Mouse (Mus musculus) megakaryocyte, embryonic 14.5 days (primary cell): ENCODE results near the gene Arpc5. TPM values are rescaled to one million over a fixed set of nuclear protein-coding genes. Genes with fewer than 3 reads are reported as not detected.

Experiments
- H3K27me3 ChIP-seq: replicated peaks from 2 replicates; pipeline ENCODE3; 2012; ENCODE audit warnings: inconsistent platforms
- H3K36me3 ChIP-seq: replicated peaks from 2 replicates; pipeline ENCODE3; 2012; ENCODE audit warnings: low read length, inconsistent platforms, mixed read lengths
- H3K4me1 ChIP-seq: 2 replicates; pipeline ENCODE4 v1.6.1; 2012; ENCODE audit warnings: inconsistent platforms
- H3K4me3 ChIP-seq: replicated peaks from 2 replicates; pipeline ENCODE3; 2012; ENCODE audit warnings: moderate library complexity, mild to moderate bottlenecking, inconsistent platforms
- H3K9me3 ChIP-seq: 2 replicates; pipeline ENCODE4 v1.6.1; 2012; ENCODE audit warnings: inconsistent platforms
- FLI1 ChIP-seq: IDR thresholded peaks from 2 replicates; pipeline ENCODE4 v1.6.1; 2012; ENCODE audit warnings: low read length, inconsistent platforms, mixed read lengths
- GATA1 ChIP-seq: IDR thresholded peaks from 3 replicates; pipeline ENCODE4 v1.6.1; 2012; ENCODE audit warnings: mixed read lengths, low read length, inconsistent platforms, borderline replicate concordance
- polyA plus RNA-seq: library from polyadenylated mRNA; stranded (reverse); fragments of >175 nt; gene quantifications from 2 replicates; pipeline ENCODE4 v1.2.3, GENCODE M21; 2012; ENCODE audit warnings: low replicate concordance; ENCODE audit not compliant: insufficient read depth

Gene Arpc5
- polyA plus RNA-seq, 1 experiment = 673 TPM

- H3K4me3 ChIP-seq = no peak overlapping the region
Measured at GRCm38 (mm10) chr1:152795688-152796255, 29.4 kb downstream of the Arpc5 start.

GRCm38 (mm10) chr1:152796683-152797263, 30.4 kb downstream of the Arpc5 start:
- peaks cover 34% of the 10 kb centered on the region for H3K4me1 ChIP-seq
- H3K9me3 ChIP-seq = peaks cover 4% of the 10 kb centered on the region; the same call in 1 of the 2 replicates
- peaks cover 2% of the 10 kb centered on the region for H3K27me3 ChIP-seq
- TF ChIP-seq GATA1 (no peak), FLI1 (no peak)
- H3K4me3 ChIP-seq = no peak overlapping the region
- no peaks in the 10 kb centered on the region for H3K36me3 ChIP-seq

More at GRCm38 (mm10) chr1:152795688-152796255, 29.4 kb downstream of the Arpc5 start:
- H3K4me1 ChIP-seq = peaks cover 42% of the 10 kb centered on the region
- H3K9me3 ChIP-seq = peaks cover 4% of the 10 kb centered on the region; the same call in 1 of the 2 replicates
- H3K27me3 ChIP-seq = peaks cover 7% of the 10 kb centered on the region
- TF ChIP-seq FLI1 (no peak), GATA1 (no peak)
- H3K36me3 ChIP-seq = no peaks in the 10 kb centered on the region

- Histone ChIP-seq H3K36me3 (no peaks in the 10 kb centered on the region), H3K4me3 (no peak overlapping the region), H3K9me3 (peaks cover 4% of the 10 kb centered on the region; the same call in 1 of the 2 replicates), H3K27me3 (no peaks in the 10 kb centered on the region), H3K4me1 (peaks cover 36% of the 10 kb centered on the region)
- TF ChIP-seq GATA1 (no peak), FLI1 (no peak)
Measured at GRCm38 (mm10) chr1:152798125-152798524, 31.8 kb downstream of the Arpc5 start.

GRCm38 (mm10) chr1:152799897-152800296, 33.6 kb downstream of the Arpc5 start, which contains the start of gene Ncf2:
Ncf2 (plus strand) TSS chr1:152800194.
- peaks cover 38% of the 10 kb centered on the region for H3K4me1 ChIP-seq
- no peaks in the 10 kb centered on the region for H3K36me3 ChIP-seq
- no peaks in the 10 kb centered on the region for H3K9me3 ChIP-seq
- no peak for TF ChIP-seq FLI1
- no peak for TF ChIP-seq GATA1
- H3K27me3 ChIP-seq = peaks cover 2% of the 10 kb centered on the region
- H3K4me3 ChIP-seq = peak within 1 kb of the TSS; percentile 51

- no peaks in the 10 kb centered on the region for H3K36me3 ChIP-seq
- peaks cover 4% of the 10 kb centered on the region for H3K27me3 ChIP-seq
- H3K9me3 ChIP-seq = no peaks in the 10 kb centered on the region
- no peak overlapping the region for H3K4me3 ChIP-seq
- H3K4me1 ChIP-seq = peaks cover 39% of the 10 kb centered on the region
- TF ChIP-seq GATA1 (no peak), FLI1 (no peak)
Measured at GRCm38 (mm10) chr1:152800633-152801176, 34.4 kb downstream of the Arpc5 start.

- TF ChIP-seq GATA1 (no peak), FLI1 (no peak)
- H3K9me3 ChIP-seq = no peaks in the 10 kb centered on the region
Measured at GRCm38 (mm10) chr1:152804907-152805306, 38.6 kb downstream of the Arpc5 start.

GRCm38 (mm10) chr1:152807619-152808391, 41.5 kb downstream of the Arpc5 start:
- TF ChIP-seq GATA1 = no peak
- TF ChIP-seq FLI1 = no peak
- Histone ChIP-seq H3K27me3 (peaks cover 4% of the 10 kb centered on the region), H3K36me3 (peaks cover 24% of the 10 kb centered on the region), H3K9me3 (no peaks in the 10 kb centered on the region), H3K4me1 (peaks cover 50% of the 10 kb centered on the region), H3K4me3 (peak overlapping the region; percentile 86)

More at GRCm38 (mm10) chr1:152804907-152805306, 38.6 kb downstream of the Arpc5 start:
- Histone ChIP-seq H3K4me1 (peaks cover 43% of the 10 kb centered on the region), H3K4me3 (no peak overlapping the region), H3K27me3 (peaks cover 4% of the 10 kb centered on the region), H3K36me3 (peaks cover 4% of the 10 kb centered on the region)

GRCm38 (mm10) chr1:152808392-152808680, 42.0 kb downstream of the Arpc5 start:
- H3K4me3 ChIP-seq = peak overlapping the region; percentile 86

GRCm38 (mm10) chr1:152809541-152810252, 43.4 kb downstream of the Arpc5 start:
- Histone ChIP-seq H3K9me3 (no peaks in the 10 kb centered on the region), H3K36me3 (peaks cover 41% of the 10 kb centered on the region), H3K4me3 (peak overlapping the region; percentile 70), H3K27me3 (peaks cover 3% of the 10 kb centered on the region), H3K4me1 (peaks cover 48% of the 10 kb centered on the region)
- TF ChIP-seq FLI1 (no peak), GATA1 (no peak)

More at GRCm38 (mm10) chr1:152808392-152808680, 42.0 kb downstream of the Arpc5 start:
- H3K36me3 ChIP-seq = peaks cover 27% of the 10 kb centered on the region
- H3K4me1 ChIP-seq = peaks cover 46% of the 10 kb centered on the region
- TF ChIP-seq FLI1 (no peak), GATA1 (no peak)
- H3K9me3 ChIP-seq = no peaks in the 10 kb centered on the region
- H3K27me3 ChIP-seq = peaks cover 4% of the 10 kb centered on the region
